Mouse (Mus musculus): ENCODE measurements around the gene Urb1. TPM values are rescaled to one million over a fixed set of nuclear protein-coding genes. Genes with fewer than 3 reads are reported as not detected.

The Urb1 gene
- total RNA-seq, 2 experiments from 2014 or later = 11.9 to 14.3 TPM

Other genes starting within 250 kb of the Urb1 start
- 10 to 100 TPM in 1 of 2 experiments, 1 to 10 TPM in 1; 8.8 to 10.6 TPM for gene Mis18a, start 83.0 kb downstream of the Urb1 start, total RNA-seq (2021)
- 100 to 1,000 TPM; 218 to 374 TPM for gene Mrap, start 72.2 kb downstream of the Urb1 start, total RNA-seq (2021)
- 1 to 10 TPM; 4.3 to 4.5 TPM for gene Eva1c, start 16.3 kb upstream of the Urb1 start, total RNA-seq (2021)
- 10 to 100 TPM; 30.6 to 31.6 TPM for gene Cfap298, start 124.7 kb upstream of the Urb1 start, total RNA-seq (2021)
- 10 to 100 TPM; 30.1 to 30.2 TPM for gene Synj1, start 200.9 kb upstream of the Urb1 start, total RNA-seq (2021)
- gene Paxbp1, start 234.1 kb upstream of the Urb1 start, total RNA-seq (2021) = 10 to 100 TPM; 35.3 to 55.6 TPM